8 mouse cellular contexts compared by ENCODE assay signal in the genomic region with DNA sequence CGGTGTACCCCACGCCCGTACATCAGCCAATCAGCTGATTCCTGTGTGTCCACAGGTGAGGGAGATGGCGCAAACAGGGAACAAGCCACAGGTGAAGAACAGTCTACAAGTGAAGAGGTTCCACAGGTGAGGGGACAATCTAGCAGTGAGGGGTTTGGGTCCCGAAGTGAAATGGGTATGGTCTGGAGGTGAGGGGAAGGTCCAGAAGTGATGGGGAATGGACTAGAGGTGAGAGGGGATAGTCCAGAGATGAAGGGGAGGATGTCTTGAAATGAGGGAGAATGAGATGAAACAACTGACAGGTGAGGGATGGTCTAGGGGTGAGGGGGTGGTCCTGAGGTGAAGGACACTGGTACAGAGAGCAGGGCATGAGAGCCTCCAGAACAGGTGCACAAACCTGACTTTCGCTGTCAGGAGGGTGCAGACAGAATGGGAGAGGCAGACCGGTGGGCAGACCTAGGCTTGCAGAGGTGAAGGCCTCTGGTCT. TPM values are rescaled to one million over a fixed set of nuclear protein-coding genes. Genes with fewer than 3 reads are reported as not detected.
DNase-seq lines count a peak whose midpoint lies in the region; ATAC-seq and TF ChIP-seq lines count a peak whose summit lies in the region.

No protein-coding gene starts in this region.

- WGBS in heart, embryonic 13.5 days: 22% methylated on average over 7 of the region's 7 CpGs
- WGBS in forebrain, embryonic 15.5 days: 20% methylated on average over 7 of the region's 7 CpGs
- WGBS in liver, postnatal 0 days (ENCODE audit: insufficient replicate concordance): 28% methylated on average over 7 of the region's 7 CpGs

- no peak; the same call in 1 of the 2 replicates for ATAC-seq in heart, embryonic 13.5 days (ENCODE audit: extremely low read depth, insufficient number of reproducible peaks, low FRiP score, low TSS enrichment)
- ATAC-seq in forebrain, embryonic 15.5 days (replicated peaks): peak; percentile 31
- no peak for ATAC-seq in liver, postnatal 0 days

- peak overlapping the region; percentile 94 for H3K4me3 ChIP-seq in heart, embryonic 13.5 days
- peak overlapping the region; percentile 93 for H3K4me3 ChIP-seq in E14TG2a.4 (replicated peaks; ENCODE audit: low read length)
- H3K4me3 ChIP-seq in forebrain, embryonic 15.5 days: peak overlapping the region; percentile 90
- H3K4me3 ChIP-seq in liver, postnatal 0 days (ENCODE audit: low read depth, low read length): peak overlapping the region; percentile 73

- no peak for TF ChIP-seq EP300 in liver, postnatal 0 days (IDR thresholded peaks at IDR 0.05; ENCODE audit: low read depth)

- no peak for TF ChIP-seq CTCF in E14TG2a.4 (conservative IDR thresholded peaks at IDR 0.05; ENCODE audit: low read length)
- TF ChIP-seq CTCF in liver, postnatal 0 days (IDR thresholded peaks at IDR 0.05; ENCODE audit: low read depth): no peak

- DNase-seq in heart, adult 8-10 months (ENCODE audit: low spot score): no peak
- DNase-seq in liver, postnatal 0 days: peak; percentile 12
- DNase-seq in ovary, postnatal 10 days (ENCODE audit: low spot score): no peak
- DNase-seq in layer of hippocampus, postnatal 10 days (ENCODE audit: low spot score in 2 of 2): no peak
- no peak for DNase-seq in adrenal gland, postnatal 25 days

- no peaks in the 10 kb centered on the region for H3K27me3 ChIP-seq in heart, embryonic 13.5 days (replicated peaks)
- H3K27me3 ChIP-seq in E14TG2a.4 (ENCODE audit: insufficient read depth, low read length): peaks cover 6% of the 10 kb centered on the region; the same call in 1 of the 2 replicates
- no peaks in the 10 kb centered on the region for H3K27me3 ChIP-seq in forebrain, embryonic 15.5 days
- H3K27me3 ChIP-seq in liver, postnatal 0 days (ENCODE audit: insufficient read depth, low read length): no peaks in the 10 kb centered on the region

- peaks cover 26% of the 10 kb centered on the region for H3K4me1 ChIP-seq in heart, embryonic 13.5 days
- H3K4me1 ChIP-seq in E14TG2a.4 (replicated peaks; ENCODE audit: low read depth, low read length): peaks cover 45% of the 10 kb centered on the region
- peaks cover 27% of the 10 kb centered on the region for H3K4me1 ChIP-seq in forebrain, embryonic 15.5 days
- peaks cover 18% of the 10 kb centered on the region for H3K4me1 ChIP-seq in liver, postnatal 0 days (ENCODE audit: insufficient read depth)

- peaks cover 8% of the 10 kb centered on the region for H3K36me3 ChIP-seq in heart, embryonic 13.5 days
- H3K36me3 ChIP-seq in E14TG2a.4 (ENCODE audit: insufficient read depth, low read length): peaks cover 13% of the 10 kb centered on the region
- no peaks in the 10 kb centered on the region for H3K36me3 ChIP-seq in forebrain, embryonic 15.5 days
- no peaks in the 10 kb centered on the region for H3K36me3 ChIP-seq in liver, postnatal 0 days (replicated peaks; ENCODE audit: insufficient read depth, low read length)

- peak overlapping the region; percentile 98 for H3K9ac ChIP-seq in heart, embryonic 13.5 days
- H3K9ac ChIP-seq in forebrain, embryonic 15.5 days (replicated peaks): peak overlapping the region; percentile 89
- peak overlapping the region; percentile 81 for H3K9ac ChIP-seq in liver, postnatal 0 days (replicated peaks)

- H3K4me2 ChIP-seq in heart, embryonic 13.5 days: peak overlapping the region; percentile 82
- H3K4me2 ChIP-seq in forebrain, embryonic 15.5 days (replicated peaks): peak overlapping the region; percentile 80
- H3K4me2 ChIP-seq in liver, postnatal 0 days (ENCODE audit: low read depth, low read length): peak overlapping the region; percentile 85

- no peaks in the 10 kb centered on the region for H3K9me3 ChIP-seq in heart, embryonic 13.5 days
- no peaks in the 10 kb centered on the region for H3K9me3 ChIP-seq in E14TG2a.4 (ENCODE audit: low read length)
- no peaks in the 10 kb centered on the region for H3K9me3 ChIP-seq in forebrain, embryonic 15.5 days
- H3K9me3 ChIP-seq in liver, postnatal 0 days (ENCODE audit: low read length): no peaks in the 10 kb centered on the region

- no peak overlapping the region for H3K27ac ChIP-seq in heart, embryonic 13.5 days (replicated peaks)
- no peak overlapping the region for H3K27ac ChIP-seq in forebrain, embryonic 15.5 days (replicated peaks)
- no peak overlapping the region for H3K27ac ChIP-seq in liver, postnatal 0 days (ENCODE audit: low read depth)

RNA-seq across cellular contexts. Expression of a gene that starts 0.3 kb away (rescaled TPM):
- polyA plus RNA-seq in heart, embryonic 13.5 days (2015; fragmentation: Nextera tagmentation; extraction: Ambion mirVana): 32.9 and 33.5 TPM in 2 replicates
- total RNA-seq in heart, adult 8-10 months (2022): 10 to 100 TPM; 10.6 to 17.6 (median 15.3) TPM
- 60.1 and 61.7 TPM in 2 replicates for polyA plus RNA-seq in forebrain, embryonic 15.5 days (2015; fragmentation: Nextera tagmentation; extraction: Ambion mirVana)
- polyA plus RNA-seq in liver, postnatal 0 days (2015; fragmentation: Nextera tagmentation; extraction: Ambion mirVana): 8.6 and 9.0 TPM in 2 replicates
- total RNA-seq in layer of hippocampus, postnatal 10 days (2021): 10 to 100 TPM; 52.1 to 56.3 TPM
- total RNA-seq in adrenal gland, postnatal 25 days (2021): 33.6 and 46.1 TPM in 2 replicates

RNA-seq across cellular contexts. Expression of a gene that starts 21.7 kb away (rescaled TPM):
- polyA plus RNA-seq in heart, embryonic 13.5 days (2015; fragmentation: Nextera tagmentation; extraction: Ambion mirVana): 10.9 and 13.1 TPM in 2 replicates
- 1 to 10 TPM; 3.1 to 7.1 (median 4.8) TPM for total RNA-seq in heart, adult 8-10 months (2022)
- polyA plus RNA-seq in forebrain, embryonic 15.5 days (2015; fragmentation: Nextera tagmentation; extraction: Ambion mirVana): 8.8 and 10.7 TPM in 2 replicates
- polyA plus RNA-seq in liver, postnatal 0 days (2015; fragmentation: Nextera tagmentation; extraction: Ambion mirVana): 32.7 and 38.8 TPM in 2 replicates
- total RNA-seq in layer of hippocampus, postnatal 10 days (2021): 1 to 10 TPM; 4.0 to 4.3 TPM
- 28.3 and 32.1 TPM in 2 replicates for total RNA-seq in adrenal gland, postnatal 25 days (2021)

RNA-seq across cellular contexts. Expression of a gene that starts 31.9 kb away (rescaled TPM):
- not detected in 2 replicates for polyA plus RNA-seq in heart, embryonic 13.5 days (2015; fragmentation: Nextera tagmentation; extraction: Ambion mirVana)
- not detected for total RNA-seq in heart, adult 8-10 months (2022)
- polyA plus RNA-seq in forebrain, embryonic 15.5 days (2015; fragmentation: Nextera tagmentation; extraction: Ambion mirVana): not detected in 2 replicates
- not detected in 2 replicates for polyA plus RNA-seq in liver, postnatal 0 days (2015; fragmentation: Nextera tagmentation; extraction: Ambion mirVana)
- not detected for total RNA-seq in layer of hippocampus, postnatal 10 days (2021)
- not detected in 2 replicates for total RNA-seq in adrenal gland, postnatal 25 days (2021)

RNA-seq across cellular contexts. Expression of a gene that starts 58.5 kb away (rescaled TPM):
- not detected in 2 replicates for polyA plus RNA-seq in heart, embryonic 13.5 days (2015; fragmentation: Nextera tagmentation; extraction: Ambion mirVana)
- total RNA-seq in heart, adult 8-10 months (2022): under 1 TPM in 1 of 4 experiments, not detected in 3; 0.16 TPM
- polyA plus RNA-seq in forebrain, embryonic 15.5 days (2015; fragmentation: Nextera tagmentation; extraction: Ambion mirVana): 0.22 and 0.27 TPM in 2 replicates
- not detected in 2 replicates for polyA plus RNA-seq in liver, postnatal 0 days (2015; fragmentation: Nextera tagmentation; extraction: Ambion mirVana)
- 10 to 100 TPM; 11.0 to 11.3 TPM for total RNA-seq in layer of hippocampus, postnatal 10 days (2021)
- total RNA-seq in adrenal gland, postnatal 25 days (2021): 0.09 TPM in 1 of 2 replicates, not detected in the other
